Mouse (Mus musculus): ENCODE data around the gene Arhgap10.

DNA sequence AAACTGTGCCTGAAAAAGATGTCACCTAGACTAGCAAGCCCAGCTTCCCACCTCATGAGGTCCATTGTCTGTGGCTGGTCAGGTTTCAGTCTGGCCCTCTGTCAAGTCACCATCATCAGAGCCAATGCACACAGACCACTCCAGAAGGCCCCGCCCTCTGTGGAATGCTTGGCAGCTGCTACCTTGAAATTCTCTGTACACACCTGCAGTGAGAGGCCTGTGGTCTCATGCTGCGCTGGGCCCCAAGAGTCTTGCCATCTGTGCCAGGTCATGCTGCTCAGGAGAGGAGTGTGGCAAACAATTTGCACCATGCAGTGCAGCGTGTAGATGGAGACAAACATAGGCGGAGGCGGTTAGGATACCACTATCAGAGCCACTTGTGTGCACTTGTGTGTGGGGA, 290.0 kb downstream of the Arhgap10 start:
- TF ChIP-seq MEF2A (IDR thresholded peaks at IDR 0.05; ENCODE audit: extremely low read depth, insufficient replicate concordance, low read depth, low read length, poor library complexity, severe bottlenecking) (no peak), POLR2AphosphoS2 (IDR thresholded peaks at IDR 0.05; ENCODE audit: low read length) (no peak), CTCF (IDR thresholded peaks at IDR 0.05 in 2 of 3, conservative IDR thresholded peaks at IDR 0.05 in 1 of 3; ENCODE audit: control insufficient read depth in 1 of 3, insufficient read depth in 1 of 3, low read depth in 2 of 3, low read length in 3 of 3, poor library complexity in 1 of 3, severe bottlenecking in 1 of 3) (no peak), MYC (IDR thresholded peaks at IDR 0.05; ENCODE audit: low read depth, low read length) (no peak), E2F4 (IDR thresholded peaks at IDR 0.05; ENCODE audit: borderline replicate concordance, low read depth, low read length) (no peak), TBP (IDR thresholded peaks at IDR 0.05; ENCODE audit: low read depth, low read length) (no peak)
